Mouse (Mus musculus) embryonic fibroblast, embryonic 13.5 days (primary cell): ENCODE results near the gene S1pr5.
A peak's percentile ranks its signal among the peaks of the same experiment; 100 is the strongest.

ENCODE experiments used
- CTCF ChIP-seq: IDR thresholded peaks from 2 replicates; pipeline ENCODE4 v1.5.1; 2011; ENCODE audit warnings: mild to moderate bottlenecking, control low read depth, low read length, moderate library complexity, borderline replicate concordance; ENCODE audit not compliant: insufficient read depth
- POLR2A ChIP-seq: IDR thresholded peaks from 2 replicates; pipeline ENCODE4 v1.6.1; 2011; ENCODE audit warnings: low read depth, mild to moderate bottlenecking, control low read depth, low read length, moderate library complexity

- TF ChIP-seq POLR2A (peak; percentile 74), CTCF (no peak)
Observed at GRCm38 (mm10) chr9:21291022-21291787, 43.0 kb upstream of the S1pr5 start, which contains the start of gene Cdkn2d.
